Mouse (Mus musculus): ENCODE results near the gene Itfg2. TPM values are rescaled to one million over a fixed set of nuclear protein-coding genes. Genes with fewer than 3 reads are reported as not detected.

Itfg2 gene
- polyA plus RNA-seq, 1 experiment from 2014 or later = 33.5 TPM

DNA sequence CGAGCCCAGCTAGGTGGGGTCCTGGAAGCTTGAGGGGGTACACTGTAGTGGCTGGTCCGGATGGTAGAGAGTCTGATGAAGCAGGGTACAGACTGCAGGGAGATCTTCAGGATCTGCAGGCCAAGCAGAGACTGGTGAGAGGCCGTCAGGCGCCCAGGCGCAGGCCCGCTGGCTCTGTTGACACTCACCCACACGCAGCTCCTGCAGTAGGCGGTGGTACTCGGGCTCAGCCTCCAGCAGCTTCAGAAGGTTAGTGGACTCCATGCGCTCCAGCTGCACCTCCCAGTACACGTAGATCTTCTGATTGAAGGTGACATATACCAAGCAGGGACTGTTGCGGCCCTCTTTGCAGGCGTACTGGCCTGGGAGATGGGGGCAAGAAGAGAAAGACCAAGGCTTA, 14.4 kb downstream of the Itfg2 start:
- H3K27me3 ChIP-seq = no peaks in the 10 kb centered on the region
- no peak overlapping the region for H3K4me2 ChIP-seq (replicated peaks)
- 93% methylated on average over 13 of the region's 13 CpGs for WGBS
- H3K9me3 ChIP-seq (replicated peaks) = no peaks in the 10 kb centered on the region
- peaks cover 75% of the 10 kb centered on the region for H3K36me3 ChIP-seq
- H3K4me3 ChIP-seq (replicated peaks) = no peak overlapping the region
- no peak for ATAC-seq (ENCODE audit: insufficient number of reproducible peaks, low FRiP score, low TSS enrichment, low read depth)
- H3K9ac ChIP-seq = no peak overlapping the region
- H3K27ac ChIP-seq (replicated peaks) = no peak overlapping the region
- H3K4me1 ChIP-seq = no peaks in the 10 kb centered on the region

DNA sequence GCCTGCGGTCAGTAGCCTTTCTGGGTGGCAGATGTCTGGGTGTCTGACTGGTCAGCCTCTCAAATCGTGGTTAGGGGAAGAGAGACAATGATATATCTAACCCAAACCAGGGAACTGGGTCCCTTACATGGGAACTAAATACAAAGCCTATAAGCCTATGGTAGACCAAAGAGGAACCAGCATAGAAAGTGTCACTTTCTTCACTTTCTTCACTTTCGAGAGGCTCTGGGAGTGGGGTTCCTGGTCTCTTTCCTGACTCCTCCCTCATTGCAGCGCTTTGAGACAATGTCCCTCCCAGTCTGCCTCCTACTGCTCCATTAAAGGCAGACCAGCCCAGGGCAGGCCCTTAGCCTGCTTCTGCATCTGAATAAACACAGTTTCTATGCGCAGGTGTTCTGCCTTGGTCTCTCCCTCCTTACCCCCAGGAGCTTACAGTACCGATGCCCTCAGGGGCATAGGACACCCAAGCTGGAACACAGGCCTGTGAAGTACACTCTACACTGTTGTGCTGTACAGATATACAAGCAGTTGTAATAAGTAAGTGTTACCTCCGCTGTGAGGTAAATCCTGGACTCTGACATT, 16.1 kb downstream of the Itfg2 start:
- no peak overlapping the region for H3K4me3 ChIP-seq (replicated peaks)
- no peak overlapping the region for H3K27ac ChIP-seq (replicated peaks)
- H3K4me1 ChIP-seq = no peaks in the 10 kb centered on the region
- no peak overlapping the region for H3K4me2 ChIP-seq (replicated peaks)
- H3K9me3 ChIP-seq (replicated peaks) = no peaks in the 10 kb centered on the region
- no peak for ATAC-seq (ENCODE audit: insufficient number of reproducible peaks, low FRiP score, low TSS enrichment, low read depth)
- peaks cover 70% of the 10 kb centered on the region for H3K36me3 ChIP-seq
- H3K27me3 ChIP-seq = no peaks in the 10 kb centered on the region
- no peak overlapping the region for H3K9ac ChIP-seq
- WGBS = 85% methylated on average over 7 of the region's 7 CpGs

DNA sequence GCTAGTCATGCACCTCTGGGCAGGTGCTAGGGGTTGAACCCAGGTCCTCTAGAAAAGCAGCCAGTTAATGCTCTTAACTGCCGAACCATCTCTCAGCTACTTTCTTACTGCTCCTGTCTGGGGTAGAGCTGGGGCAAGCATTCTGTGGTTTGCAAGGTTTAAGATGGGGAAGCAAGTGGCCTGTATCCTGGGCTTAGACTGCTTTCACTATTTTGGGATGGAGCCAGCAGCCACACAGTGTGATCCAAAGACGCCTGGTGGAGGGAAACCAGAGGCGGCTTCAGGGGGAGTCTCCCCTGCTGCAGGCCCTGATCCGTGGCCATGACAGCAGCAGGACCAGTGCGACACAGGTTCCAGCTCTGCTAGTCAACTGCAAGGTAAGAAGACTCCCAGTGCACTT, 20.0 kb downstream of the Itfg2 start:
- Histone ChIP-seq H3K4me1 (peaks cover 6% of the 10 kb centered on the region; the same call in 1 of the 2 replicates), H3K9ac (no peak overlapping the region), H3K36me3 (peaks cover 35% of the 10 kb centered on the region), H3K4me2 (replicated peaks) (no peak overlapping the region), H3K27ac (replicated peaks) (no peak overlapping the region), H3K4me3 (replicated peaks) (no peak overlapping the region), H3K27me3 (no peaks in the 10 kb centered on the region), H3K9me3 (replicated peaks) (no peaks in the 10 kb centered on the region)
- no peak for ATAC-seq (ENCODE audit: insufficient number of reproducible peaks, low FRiP score, low TSS enrichment, low read depth)
- WGBS = 43% methylated on average over 5 of the region's 5 CpGs

DNA sequence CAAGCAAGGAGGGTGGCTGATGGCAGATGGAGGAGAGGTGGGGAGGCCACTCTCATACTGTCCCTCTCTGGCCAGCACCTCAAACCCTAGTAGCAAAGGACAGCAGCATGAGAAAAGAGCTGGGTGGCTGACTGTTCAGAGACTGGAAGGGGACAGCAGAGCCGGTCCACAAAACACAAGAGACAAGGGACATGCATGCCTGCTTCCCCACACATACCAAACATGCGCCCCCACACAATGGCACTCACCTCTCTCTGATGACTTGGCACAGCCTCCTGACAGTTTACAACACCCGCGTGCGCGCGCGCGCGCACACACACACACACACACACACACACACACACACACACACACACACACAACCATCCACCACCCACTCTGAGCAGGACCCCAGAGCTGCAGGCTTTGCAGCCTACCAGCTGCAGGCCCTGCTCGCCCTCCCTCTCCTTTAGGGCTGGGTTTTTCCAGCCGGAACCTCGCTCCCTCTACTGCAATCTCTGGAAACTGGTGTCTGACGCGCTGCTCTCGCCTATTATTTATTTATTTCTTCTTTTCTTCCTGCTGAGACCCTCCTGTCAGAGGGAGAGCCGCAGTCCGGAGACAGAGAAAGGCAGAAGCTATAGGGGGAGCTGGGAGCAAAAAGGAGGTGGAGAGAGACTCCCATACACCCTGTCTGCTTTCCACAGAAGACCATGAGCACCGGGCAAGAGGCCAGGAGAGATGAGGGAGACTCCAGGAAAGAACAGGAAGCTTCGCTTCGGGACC, 25.1 kb downstream of the Itfg2 start:
- Histone ChIP-seq H3K4me2 (replicated peaks) (peak overlapping the region; percentile 41), H3K9me3 (replicated peaks) (no peaks in the 10 kb centered on the region), H3K36me3 (no peaks in the 10 kb centered on the region), H3K4me3 (replicated peaks) (peak overlapping the region; percentile 30), H3K9ac (no peak overlapping the region), H3K4me1 (peaks cover 9% of the 10 kb centered on the region; the same call in 1 of the 2 replicates), H3K27ac (replicated peaks) (no peak overlapping the region), H3K27me3 (no peaks in the 10 kb centered on the region)
- 21% methylated on average over 16 of the region's 21 CpGs for WGBS
- peak; percentile 70 for ATAC-seq (ENCODE audit: insufficient number of reproducible peaks, low FRiP score, low TSS enrichment, low read depth)

DNA sequence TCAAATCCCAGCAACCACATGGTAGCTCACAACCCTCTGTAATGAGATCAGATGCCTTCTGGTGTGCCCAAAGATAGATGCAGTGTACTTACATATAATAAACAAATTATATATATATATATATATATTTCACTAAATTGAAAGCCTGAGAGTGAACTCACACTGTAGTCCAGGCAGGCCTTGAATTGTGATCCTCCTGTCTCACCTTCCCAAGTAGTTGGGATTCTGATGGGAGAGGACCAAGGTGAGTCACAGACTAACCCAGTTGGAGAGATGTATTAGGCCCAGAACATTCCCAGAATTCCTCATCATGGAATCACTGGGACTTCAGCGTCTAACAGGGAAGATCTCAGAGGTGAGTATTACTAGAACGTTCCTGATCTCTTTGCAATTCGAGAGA, 25.7 kb downstream of the Itfg2 start, which contains the start of gene Nrip2:
Gene Nrip2, plus strand, starts transcription at position 301 of the 400 bp plus-strand sequence.
- Histone ChIP-seq H3K36me3 (no peaks in the 10 kb centered on the region), H3K9me3 (replicated peaks) (no peaks in the 10 kb centered on the region), H3K4me3 (replicated peaks) (peak within 1 kb of the TSS; percentile 30), H3K27ac (replicated peaks) (no peak within 1 kb of the TSS), H3K27me3 (no peaks in the 10 kb centered on the region), H3K4me2 (replicated peaks) (peak within 1 kb of the TSS; percentile 41), H3K4me1 (peaks cover 9% of the 10 kb centered on the region; the same call in 1 of the 2 replicates), H3K9ac (no peak within 1 kb of the TSS)
- 71% methylated on average over 3 of the region's 3 CpGs for WGBS
- no peak for ATAC-seq (ENCODE audit: insufficient number of reproducible peaks, low FRiP score, low TSS enrichment, low read depth)

DNA sequence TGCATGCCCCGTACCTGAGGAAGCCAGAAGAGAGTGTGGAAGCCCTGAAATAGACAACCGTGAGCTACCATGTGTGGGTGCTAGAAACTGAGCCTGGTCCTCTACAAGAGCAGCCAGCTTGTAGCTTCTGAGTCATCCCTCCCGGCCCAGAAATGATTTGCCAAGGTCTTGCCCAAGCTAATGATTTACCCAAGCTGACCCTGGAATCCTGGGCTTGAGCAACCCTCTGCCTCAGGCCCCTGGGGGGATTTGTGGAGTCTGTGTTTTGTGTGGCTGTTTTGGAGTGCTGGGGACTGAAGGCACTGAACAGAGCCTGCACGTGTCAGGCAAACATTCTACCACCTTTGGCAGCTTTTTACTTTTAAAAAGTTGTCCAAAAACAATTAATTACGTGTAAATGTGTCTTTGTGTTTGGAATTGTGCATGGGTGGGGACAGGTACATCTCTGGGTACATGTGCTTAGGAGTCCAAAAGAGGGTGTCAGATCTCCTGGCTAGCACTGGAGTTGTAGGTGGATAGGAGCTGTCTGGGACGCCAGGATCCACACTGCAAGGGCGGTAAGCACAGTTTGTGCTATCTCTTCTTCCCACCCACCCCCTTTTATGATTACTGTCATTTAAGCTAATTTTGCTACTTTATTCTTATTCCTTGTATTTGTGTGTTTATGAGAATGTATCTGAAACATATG, 27.0 kb downstream of the Itfg2 start:
- peaks cover 9% of the 10 kb centered on the region; the same call in 1 of the 2 replicates for H3K4me1 ChIP-seq
- ATAC-seq (ENCODE audit: insufficient number of reproducible peaks, low FRiP score, low TSS enrichment, low read depth) = no peak
- H3K36me3 ChIP-seq = no peaks in the 10 kb centered on the region
- no peaks in the 10 kb centered on the region for H3K9me3 ChIP-seq (replicated peaks)
- no peaks in the 10 kb centered on the region for H3K27me3 ChIP-seq
- 80% methylated on average over 7 of the region's 7 CpGs for WGBS
- no peak overlapping the region for H3K4me3 ChIP-seq (replicated peaks)
- H3K4me2 ChIP-seq (replicated peaks) = no peak overlapping the region
- H3K9ac ChIP-seq = no peak overlapping the region
- no peak overlapping the region for H3K27ac ChIP-seq (replicated peaks)

DNA sequence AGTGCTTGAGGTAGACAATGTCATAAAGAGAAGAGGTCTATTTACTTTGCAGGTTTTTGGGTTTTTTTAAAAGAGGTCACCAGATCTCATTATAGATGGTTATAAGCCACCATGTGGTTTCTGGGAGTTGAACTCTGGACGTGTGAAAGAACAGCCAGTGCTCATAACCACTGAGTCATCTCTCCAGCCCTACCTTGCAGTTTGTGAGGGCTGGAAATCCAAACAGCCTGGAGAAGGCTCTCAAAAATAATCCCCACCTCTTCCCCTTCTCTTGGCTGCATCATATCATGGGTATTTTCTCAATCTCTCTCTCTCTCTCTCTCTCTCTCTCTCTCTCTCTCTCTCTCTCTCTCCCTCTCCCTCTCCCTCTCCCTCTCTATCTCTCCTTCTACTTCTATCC, 34.0 kb downstream of the Itfg2 start:
- no peak overlapping the region for H3K4me2 ChIP-seq (replicated peaks)
- H3K36me3 ChIP-seq = no peaks in the 10 kb centered on the region
- no peak for ATAC-seq (ENCODE audit: insufficient number of reproducible peaks, low FRiP score, low TSS enrichment, low read depth)
- H3K9me3 ChIP-seq (replicated peaks) = no peaks in the 10 kb centered on the region
- no peak overlapping the region for H3K27ac ChIP-seq (replicated peaks)
- H3K4me1 ChIP-seq = 0 out of 2 replicates have a peak, but pooled peaks cover 6% of the 10 kb centered on the region
- no peak overlapping the region for H3K4me3 ChIP-seq (replicated peaks)
- no peak overlapping the region for H3K9ac ChIP-seq
- WGBS = 57% methylated on average over 1 of the region's 1 CpGs
- H3K27me3 ChIP-seq = no peaks in the 10 kb centered on the region

DNA sequence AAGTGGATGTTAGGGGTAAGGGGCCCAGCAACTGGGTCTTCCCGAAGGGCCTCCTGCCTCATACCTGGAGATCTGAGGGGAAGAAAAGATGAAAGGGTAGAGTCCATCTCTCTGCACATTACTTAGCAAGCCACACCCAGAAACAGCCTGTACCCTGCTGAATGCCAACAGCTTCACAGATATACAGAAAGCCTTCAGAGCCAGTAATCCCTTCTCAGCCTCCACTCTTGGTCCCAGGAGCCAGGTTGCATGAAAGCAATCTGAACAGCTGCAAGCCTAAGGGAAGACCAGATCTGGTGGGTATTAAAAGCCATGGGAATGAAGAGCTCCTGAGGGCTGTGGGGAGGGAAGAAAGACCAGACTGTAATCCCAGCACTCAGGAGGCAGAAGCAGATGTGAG, 35.5 kb downstream of the Itfg2 start:
- Histone ChIP-seq H3K27ac (replicated peaks) (no peak overlapping the region), H3K27me3 (no peaks in the 10 kb centered on the region), H3K36me3 (no peaks in the 10 kb centered on the region), H3K4me3 (replicated peaks) (no peak overlapping the region), H3K9ac (no peak overlapping the region), H3K4me2 (replicated peaks) (no peak overlapping the region), H3K9me3 (replicated peaks) (no peaks in the 10 kb centered on the region), H3K4me1 (0 out of 2 replicates have a peak, but pooled peaks cover 6% of the 10 kb centered on the region)
- 65% methylated on average over 1 of the region's 1 CpGs for WGBS
- peak; percentile 49; the same call in 1 of the 2 replicates for ATAC-seq (ENCODE audit: insufficient number of reproducible peaks, low FRiP score, low TSS enrichment, low read depth)

DNA sequence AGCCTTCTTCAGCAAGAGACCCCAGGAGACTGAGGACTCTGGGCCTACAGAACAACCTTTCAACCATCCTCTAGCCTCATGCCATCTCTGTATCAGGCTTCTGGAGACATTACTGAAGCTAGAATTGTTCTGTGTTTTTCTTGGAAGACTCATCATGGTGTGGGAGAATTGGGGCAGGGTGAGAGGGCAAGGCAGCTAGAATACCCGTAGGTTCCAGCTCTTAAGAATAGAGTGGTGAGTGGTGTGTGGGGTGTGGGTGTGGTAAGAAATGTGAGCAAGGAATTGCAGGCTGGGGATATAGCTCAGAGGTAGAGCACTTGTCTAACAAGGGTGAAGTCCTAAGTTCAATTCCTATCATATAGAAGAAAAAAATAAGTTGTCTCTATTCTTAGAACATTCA, 39.7 kb downstream of the Itfg2 start:
- Histone ChIP-seq H3K4me2 (replicated peaks) (no peak overlapping the region), H3K9me3 (replicated peaks) (no peaks in the 10 kb centered on the region), H3K4me1 (0 out of 2 replicates have a peak, but pooled peaks cover 6% of the 10 kb centered on the region), H3K27ac (replicated peaks) (no peak overlapping the region), H3K36me3 (no peaks in the 10 kb centered on the region), H3K9ac (no peak overlapping the region), H3K4me3 (replicated peaks) (no peak overlapping the region), H3K27me3 (no peaks in the 10 kb centered on the region)
- WGBS = 72% methylated on average over 1 of the region's 1 CpGs
- no peak for ATAC-seq (ENCODE audit: insufficient number of reproducible peaks, low FRiP score, low TSS enrichment, low read depth)

DNA sequence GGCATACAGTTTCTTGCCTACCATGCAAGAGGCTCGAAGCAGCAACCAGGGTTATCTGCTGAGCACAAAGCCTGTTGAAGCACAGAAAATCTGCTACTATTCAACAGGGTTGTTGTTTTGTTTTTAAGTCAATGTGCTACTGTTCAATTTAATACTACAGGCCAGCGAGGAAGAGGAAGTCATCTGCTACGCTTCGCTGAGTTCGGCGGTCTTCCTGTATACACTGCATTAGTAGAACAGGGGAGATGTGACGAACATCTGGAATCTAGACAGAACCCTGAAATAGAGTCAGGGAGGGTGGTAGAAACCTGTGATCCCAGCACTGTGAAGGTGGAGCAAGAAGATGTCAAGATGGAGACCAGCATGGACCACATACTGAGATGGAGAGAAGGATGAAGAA, 41.0 kb downstream of the Itfg2 start:
- Histone ChIP-seq H3K9ac (no peak overlapping the region), H3K27ac (replicated peaks) (no peak overlapping the region), H3K4me2 (replicated peaks) (no peak overlapping the region), H3K4me3 (replicated peaks) (no peak overlapping the region), H3K4me1 (0 out of 2 replicates have a peak, but pooled peaks cover 6% of the 10 kb centered on the region), H3K36me3 (no peaks in the 10 kb centered on the region), H3K9me3 (replicated peaks) (no peaks in the 10 kb centered on the region), H3K27me3 (no peaks in the 10 kb centered on the region)
- WGBS = 65% methylated on average over 7 of the region's 7 CpGs
- ATAC-seq (ENCODE audit: insufficient number of reproducible peaks, low FRiP score, low TSS enrichment, low read depth) = no peak

DNA sequence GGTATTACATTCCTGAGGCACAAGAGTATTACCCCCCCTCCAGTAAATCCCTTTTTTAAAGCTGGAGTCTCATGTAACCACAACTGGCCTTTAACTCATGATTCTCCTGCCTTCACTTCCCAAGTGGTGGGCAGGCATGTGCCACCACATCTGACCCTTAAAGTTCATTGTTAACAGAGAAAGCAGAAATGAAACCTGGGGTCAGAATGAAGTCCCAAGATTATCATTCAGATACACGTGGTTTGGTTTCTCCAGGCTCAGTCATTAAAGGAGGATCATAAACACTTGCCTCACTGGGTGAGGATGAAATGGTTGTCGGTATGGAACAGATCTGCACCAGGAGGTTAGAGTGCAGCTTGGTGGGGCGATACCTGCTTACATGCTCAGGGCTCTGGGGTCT, 43.5 kb downstream of the Itfg2 start:
- WGBS = 73% methylated on average over 3 of the region's 3 CpGs
- no peaks in the 10 kb centered on the region for H3K36me3 ChIP-seq
- H3K27me3 ChIP-seq = no peaks in the 10 kb centered on the region
- H3K4me3 ChIP-seq (replicated peaks) = no peak overlapping the region
- no peak overlapping the region for H3K9ac ChIP-seq
- H3K9me3 ChIP-seq (replicated peaks) = no peaks in the 10 kb centered on the region
- H3K27ac ChIP-seq (replicated peaks) = no peak overlapping the region
- no peak overlapping the region for H3K4me2 ChIP-seq (replicated peaks)
- ATAC-seq (ENCODE audit: insufficient number of reproducible peaks, low FRiP score, low TSS enrichment, low read depth) = no peak
- H3K4me1 ChIP-seq = 0 out of 2 replicates have a peak, but pooled peaks cover 2% of the 10 kb centered on the region
